Mouse (Mus musculus): Measurements from ENCODE around the gene Vmn1r3. TPM values are rescaled to one million over a fixed set of nuclear protein-coding genes. Genes with fewer than 3 reads are reported as not detected.
"Not testable (repeated sequence)": the region's sequence is repeated elsewhere in the genome, so short reads cannot be mapped to it uniquely, and the experiment has no call there.

Vmn1r3 gene
- polyA plus RNA-seq, 1 experiment, result not detected

GRCm38 (mm10) chr4:3176746-3177490 lies 8.2 kb downstream of the Vmn1r3 start:
- 89% methylated on average over 10 of the region's 10 CpGs for WGBS
- H3K4me1 ChIP-seq (ENCODE audit: control insufficient read depth, insufficient read depth, low read length); H3K4me3 ChIP-seq (replicated peaks; ENCODE audit: extremely low read depth, low read depth, low read length); DNase-seq: not testable (repeated sequence)

DNA sequence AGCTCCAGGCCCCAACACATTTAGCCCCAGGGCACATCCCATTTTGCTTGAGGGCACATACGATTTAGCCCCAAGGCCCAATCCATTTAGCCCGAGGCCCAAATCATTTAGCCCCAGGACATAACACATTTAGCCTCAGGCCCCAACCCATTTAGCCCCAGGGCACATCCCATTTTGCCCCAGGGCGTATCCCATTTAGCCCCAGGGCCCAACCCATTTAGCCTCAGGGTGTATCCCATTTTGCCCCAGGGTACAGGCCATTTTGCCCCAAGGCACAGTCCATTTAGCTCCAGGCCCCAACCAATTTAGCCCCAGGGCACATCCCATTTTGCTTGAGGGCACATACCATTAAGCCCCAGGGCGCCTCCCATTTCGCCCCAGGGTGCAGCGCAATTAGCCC lies 9.0 kb downstream of the Vmn1r3 start:
- not testable (repeated sequence) for DNase-seq; H3K4me3 ChIP-seq (replicated peaks; ENCODE audit: extremely low read depth, low read depth, low read length); H3K4me1 ChIP-seq (ENCODE audit: control insufficient read depth, insufficient read depth, low read length)
- 91% methylated on average over 6 of the region's 6 CpGs for WGBS

GRCm38 (mm10) chr4:3175756-3176155 lies 9.4 kb downstream of the Vmn1r3 start:
- WGBS, result 84% methylated on average over 6 of the region's 8 CpGs
- DNase-seq; H3K4me1 ChIP-seq (ENCODE audit: control insufficient read depth, insufficient read depth, low read length); H3K4me3 ChIP-seq (replicated peaks; ENCODE audit: extremely low read depth, low read depth, low read length): not testable (repeated sequence)

GRCm38 (mm10) chr4:3174586-3174985 lies 10.6 kb downstream of the Vmn1r3 start:
- 79% methylated on average over 4 of the region's 4 CpGs for WGBS
- not testable (repeated sequence) for DNase-seq; H3K4me1 ChIP-seq (ENCODE audit: control insufficient read depth, insufficient read depth, low read length); H3K4me3 ChIP-seq (replicated peaks; ENCODE audit: extremely low read depth, low read depth, low read length)

- not testable (repeated sequence) for H3K4me3 ChIP-seq (replicated peaks; ENCODE audit: extremely low read depth, low read depth, low read length); H3K4me1 ChIP-seq (ENCODE audit: control insufficient read depth, insufficient read depth, low read length); DNase-seq
- WGBS, result no CpG with 5 or more reads among the region's 1 CpGs
Observed at GRCm38 (mm10) chr4:3167020-3167419, 18.1 kb downstream of the Vmn1r3 start, which contains the start of gene Vmn1r2. Vmn1r2 (plus strand) TSS chr4:3167320.

GRCm38 (mm10) chr4:3165046-3165445 lies 20.1 kb downstream of the Vmn1r3 start:
- no peak overlapping the region for H3K4me3 ChIP-seq (replicated peaks; ENCODE audit: extremely low read depth, low read depth, low read length)
- DNase-seq, result no peak
- H3K4me1 ChIP-seq (ENCODE audit: control insufficient read depth, insufficient read depth, low read length), result no peaks in the 10 kb centered on the region
- WGBS, result 90% methylated on average over 4 of the region's 4 CpGs
- no peak for TF ChIP-seq CTCF (IDR thresholded peaks at IDR 0.05; ENCODE audit: insufficient read depth, low read length)
- no peak for TF ChIP-seq POLR2A (IDR thresholded peaks at IDR 0.05; ENCODE audit: borderline replicate concordance, extremely low read depth, low read depth, low read length)

DNA sequence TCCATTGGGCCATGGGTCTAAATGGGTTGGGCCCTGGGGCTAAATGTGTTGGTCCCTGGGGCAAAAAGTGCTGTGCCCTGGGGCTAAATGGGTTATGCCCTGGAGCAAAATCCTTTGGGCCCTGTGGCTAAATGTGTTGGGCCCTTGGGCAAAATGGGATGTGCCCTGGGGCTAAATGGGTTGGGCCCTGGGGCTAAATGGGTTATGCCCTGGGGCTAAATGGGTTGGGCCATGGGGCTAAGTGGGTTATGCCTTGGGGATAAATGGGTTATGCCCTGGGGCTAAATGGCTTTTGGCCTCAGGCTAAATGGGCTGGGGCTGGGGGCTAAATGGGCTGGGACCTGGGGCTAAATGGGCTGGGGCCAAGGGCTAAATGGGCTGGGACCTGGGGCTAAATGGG lies 20.7 kb downstream of the Vmn1r3 start:
- not testable (repeated sequence) for H3K4me1 ChIP-seq (ENCODE audit: control insufficient read depth, insufficient read depth, low read length); H3K4me3 ChIP-seq (replicated peaks; ENCODE audit: extremely low read depth, low read depth, low read length)

DNA sequence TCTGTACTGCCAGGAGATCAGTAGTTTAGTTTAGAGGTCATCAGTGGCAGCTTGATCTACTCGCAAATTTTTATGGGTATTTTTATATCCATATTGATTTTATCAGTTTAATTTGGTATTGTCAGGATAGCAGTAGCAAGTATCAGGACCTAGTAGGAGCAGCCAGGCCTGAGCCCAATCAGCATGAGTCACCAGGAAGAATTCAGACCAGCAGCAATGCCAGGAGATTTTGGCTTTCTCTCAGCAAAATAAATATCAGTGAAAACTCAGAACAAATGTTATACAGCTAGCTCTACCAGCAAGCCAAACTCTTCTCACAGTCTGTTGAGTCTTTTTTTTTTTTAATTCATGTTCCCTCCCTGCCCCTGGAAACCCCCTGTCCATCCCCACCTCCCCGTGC lies 31.8 kb downstream of the Vmn1r3 start:
- WGBS, result 62% methylated on average over 2 of the region's 2 CpGs
- not testable (repeated sequence) for H3K4me3 ChIP-seq (replicated peaks; ENCODE audit: extremely low read depth, low read depth, low read length); DNase-seq; H3K4me1 ChIP-seq (ENCODE audit: control insufficient read depth, insufficient read depth, low read length)

More for the DNA sequence above, 20.7 kb downstream of the Vmn1r3 start:
- DNase-seq, result not testable (repeated sequence)

DNA sequence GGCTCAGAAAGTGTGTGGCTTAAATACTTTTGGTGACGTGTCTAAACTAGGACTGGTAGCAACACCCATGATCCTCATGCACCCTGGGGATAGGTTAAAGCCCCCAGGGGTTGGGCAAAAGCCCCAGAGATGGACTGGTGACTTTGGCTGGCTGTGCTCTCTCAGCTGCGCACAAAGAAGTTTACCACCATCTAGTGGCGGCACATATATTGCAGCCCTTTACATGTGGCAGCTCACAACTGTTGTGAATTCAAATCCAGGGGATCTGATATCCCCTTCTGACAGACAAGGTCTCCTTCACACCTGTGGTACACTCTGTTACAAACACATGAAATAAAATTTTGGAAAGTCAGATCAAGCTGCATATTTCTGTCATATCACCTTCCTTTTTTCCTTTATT lies 37.2 kb downstream of the Vmn1r3 start:
- WGBS, result 22% methylated on average over 1 of the region's 3 CpGs
- not testable (repeated sequence) for H3K4me1 ChIP-seq (ENCODE audit: control insufficient read depth, insufficient read depth, low read length); DNase-seq

More for the DNA sequence above, 37.2 kb downstream of the Vmn1r3 start:
- H3K4me3 ChIP-seq (replicated peaks; ENCODE audit: extremely low read depth, low read depth, low read length), result not testable (repeated sequence)

Other genes with a start within 250 kb of the Vmn1r3 start
- gene Vmn1r2, start 18.0 kb downstream of the Vmn1r3 start, polyA plus RNA-seq (2012; rRNA removed), result not detected in 2 replicates

Measured in lung, adult 2 months (tissue).